Mouse (Mus musculus): ENCODE data around the gene Cox6b1. TPM values are rescaled to one million over a fixed set of nuclear protein-coding genes. Genes with fewer than 3 reads are reported as not detected.

Gene Cox6b1
- polyA plus RNA-seq, 1 experiment from 2014 or later: 899 TPM

DNA sequence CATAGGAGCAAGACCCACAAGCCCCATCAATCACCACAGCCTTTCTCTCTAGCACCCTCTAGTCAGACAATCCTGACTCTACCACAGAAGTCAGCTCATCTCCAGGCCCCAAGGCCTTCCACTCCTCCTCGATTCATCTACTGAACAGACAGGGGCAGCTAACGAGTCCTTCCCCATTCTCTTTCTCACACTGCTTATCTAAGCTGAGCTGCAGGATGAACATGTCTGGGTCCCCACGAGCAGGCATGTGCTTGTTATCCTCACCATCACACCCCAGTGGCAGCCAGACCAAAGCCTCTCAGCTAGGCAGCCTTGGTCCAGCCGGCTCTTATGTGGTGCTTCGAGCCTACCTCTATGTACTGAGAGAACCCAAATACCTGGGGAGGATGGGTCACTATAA lies 53.6 kb downstream of the Cox6b1 start:
- Histone ChIP-seq H3K9me3 (no peaks in the 10 kb centered on the region), H3K27me3 (no peaks in the 10 kb centered on the region), H3K27ac (replicated peaks) (no peak overlapping the region), H3K4me1 (no peaks in the 10 kb centered on the region), H3K4me3 (no peak overlapping the region), H3K4me2 (replicated peaks) (no peak overlapping the region), H3K9ac (replicated peaks) (no peak overlapping the region), H3K36me3 (peaks cover 94% of the 10 kb centered on the region)
- WGBS: 86% methylated on average over 5 of the region's 5 CpGs
- no peak for ATAC-seq (replicated peaks)

DNA sequence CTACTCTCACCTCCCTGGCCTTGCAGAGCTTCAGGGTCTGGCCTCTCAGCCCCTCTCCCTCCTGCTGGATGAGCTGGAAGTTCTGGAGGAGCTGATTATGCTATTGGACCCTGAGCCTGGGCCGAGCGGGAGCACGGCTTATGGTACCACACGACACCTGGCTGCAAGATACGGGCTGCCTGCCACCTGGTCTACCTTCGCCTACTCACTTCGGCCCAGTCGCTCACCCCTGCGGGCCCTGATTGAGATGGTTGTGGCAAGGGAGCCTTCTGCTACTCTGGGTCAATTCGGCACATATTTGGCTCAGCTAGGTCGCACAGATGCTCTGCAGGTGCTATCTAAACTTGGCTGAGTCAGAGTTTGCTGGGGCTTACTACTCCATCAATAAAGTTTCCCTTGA lies 58.4 kb downstream of the Cox6b1 start:
- Histone ChIP-seq H3K4me2 (replicated peaks) (no peak overlapping the region), H3K9ac (replicated peaks) (no peak overlapping the region), H3K4me1 (peaks cover 10% of the 10 kb centered on the region), H3K27ac (replicated peaks) (no peak overlapping the region), H3K9me3 (no peaks in the 10 kb centered on the region), H3K4me3 (no peak overlapping the region), H3K27me3 (no peaks in the 10 kb centered on the region), H3K36me3 (peaks cover 68% of the 10 kb centered on the region)
- ATAC-seq (replicated peaks): no peak
- 93% methylated on average over 11 of the region's 11 CpGs for WGBS

Small RNA genes within 50 kb of the gene (microRNA-seq; reads per million reads assigned to microRNA genes)
- not detected for gene Mir3569

Other genes with a start within 250 kb of the Cox6b1 start
- 22.5 and 24.3 TPM in 2 replicates for gene Tyrobp, start 212.4 kb downstream of the Cox6b1 start, polyA plus RNA-seq (2015; fragmentation: Nextera tagmentation; extraction: Ambion mirVana)
- gene Hcst, start 206.3 kb downstream of the Cox6b1 start, polyA plus RNA-seq (2015; fragmentation: Nextera tagmentation; extraction: Ambion mirVana): not detected in 2 replicates
- gene Nfkbid, start 204.4 kb downstream of the Cox6b1 start, polyA plus RNA-seq (2015; fragmentation: Nextera tagmentation; extraction: Ambion mirVana): 1.9 TPM in 2 replicates
- gene Aplp1, start 180.6 kb downstream of the Cox6b1 start, polyA plus RNA-seq (2015; fragmentation: Nextera tagmentation; extraction: Ambion mirVana): 544 and 608 TPM in 2 replicates
- gene Kirrel2, start 168.5 kb downstream of the Cox6b1 start, polyA plus RNA-seq (2015; fragmentation: Nextera tagmentation; extraction: Ambion mirVana): 0.20 and 0.47 TPM in 2 replicates
- 0.23 TPM in 1 of 2 replicates, not detected in the other for gene Nphs1, start 167.8 kb downstream of the Cox6b1 start, polyA plus RNA-seq (2015; fragmentation: Nextera tagmentation; extraction: Ambion mirVana)
- not detected in 2 replicates for gene Prodh2, start 132.5 kb downstream of the Cox6b1 start, polyA plus RNA-seq (2015; fragmentation: Nextera tagmentation; extraction: Ambion mirVana)
- 115 and 121 TPM in 2 replicates for gene Arhgap33, start 91.1 kb downstream of the Cox6b1 start, polyA plus RNA-seq (2015; fragmentation: Nextera tagmentation; extraction: Ambion mirVana)
- 9.3 and 10.4 TPM in 2 replicates for gene Hspb6, start 74.0 kb downstream of the Cox6b1 start, polyA plus RNA-seq (2015; fragmentation: Nextera tagmentation; extraction: Ambion mirVana)
- gene Proser3, start 73.9 kb downstream of the Cox6b1 start, polyA plus RNA-seq (2015; fragmentation: Nextera tagmentation; extraction: Ambion mirVana): 12.3 and 13.9 TPM in 2 replicates
- 58.9 and 63.3 TPM in 2 replicates for gene Lin37, start 66.3 kb downstream of the Cox6b1 start, polyA plus RNA-seq (2015; fragmentation: Nextera tagmentation; extraction: Ambion mirVana)
- 118 and 122 TPM in 2 replicates for gene U2af1l4, start 62.9 kb downstream of the Cox6b1 start, polyA plus RNA-seq (2015; fragmentation: Nextera tagmentation; extraction: Ambion mirVana)
- gene Gm49396, start 62.8 kb downstream of the Cox6b1 start, polyA plus RNA-seq (2015; fragmentation: Nextera tagmentation; extraction: Ambion mirVana): 21.7 and 22.7 TPM in 2 replicates
- gene Psenen, start 62.5 kb downstream of the Cox6b1 start, polyA plus RNA-seq (2015; fragmentation: Nextera tagmentation; extraction: Ambion mirVana): 131 and 138 TPM in 2 replicates
- 6.3 and 6.6 TPM in 2 replicates for gene Igflr1, start 60.7 kb downstream of the Cox6b1 start, polyA plus RNA-seq (2015; fragmentation: Nextera tagmentation; extraction: Ambion mirVana)
- gene Kmt2b, start 37.4 kb downstream of the Cox6b1 start, polyA plus RNA-seq (2015; fragmentation: Nextera tagmentation; extraction: Ambion mirVana): 10.4 and 12.0 TPM in 2 replicates
- 0.33 and 0.50 TPM in 2 replicates for gene Zbtb32, start 27.2 kb downstream of the Cox6b1 start, polyA plus RNA-seq (2015; fragmentation: Nextera tagmentation; extraction: Ambion mirVana)
- gene Upk1a, start 13.3 kb downstream of the Cox6b1 start, polyA plus RNA-seq (2015; fragmentation: Nextera tagmentation; extraction: Ambion mirVana): 0.11 and 0.47 TPM in 2 replicates
- not detected in 2 replicates for gene Etv2, start 9.7 kb upstream of the Cox6b1 start, polyA plus RNA-seq (2015; fragmentation: Nextera tagmentation; extraction: Ambion mirVana)
- gene Rbm42, start 24.2 kb upstream of the Cox6b1 start, polyA plus RNA-seq (2015; fragmentation: Nextera tagmentation; extraction: Ambion mirVana): 167 and 169 TPM in 2 replicates
- gene Haus5, start 38.8 kb upstream of the Cox6b1 start, polyA plus RNA-seq (2015; fragmentation: Nextera tagmentation; extraction: Ambion mirVana): 36.2 and 38.3 TPM in 2 replicates
- gene Pmis2, start 45.5 kb upstream of the Cox6b1 start, polyA plus RNA-seq (2015; fragmentation: Nextera tagmentation; extraction: Ambion mirVana): not detected in 2 replicates
- not detected in 2 replicates for gene 2200002J24Rik, start 72.8 kb upstream of the Cox6b1 start, polyA plus RNA-seq (2015; fragmentation: Nextera tagmentation; extraction: Ambion mirVana)
- gene Atp4a, start 86.1 kb upstream of the Cox6b1 start, polyA plus RNA-seq (2015; fragmentation: Nextera tagmentation; extraction: Ambion mirVana): 1.1 and 1.9 TPM in 2 replicates
- gene Tmem147, start 103.4 kb upstream of the Cox6b1 start, polyA plus RNA-seq (2015; fragmentation: Nextera tagmentation; extraction: Ambion mirVana): 197 and 199 TPM in 2 replicates
- gene Gapdhs, start 117.5 kb upstream of the Cox6b1 start, polyA plus RNA-seq (2015; fragmentation: Nextera tagmentation; extraction: Ambion mirVana): 1.1 TPM in 2 replicates
- gene Sbsn, start 125.3 kb upstream of the Cox6b1 start, polyA plus RNA-seq (2015; fragmentation: Nextera tagmentation; extraction: Ambion mirVana): 1.6 and 2.0 TPM in 2 replicates
- gene Dmkn, start 137.6 kb upstream of the Cox6b1 start, polyA plus RNA-seq (2015; fragmentation: Nextera tagmentation; extraction: Ambion mirVana): 0.26 and 0.74 TPM in 2 replicates
- 1.3 TPM in 1 of 2 replicates, not detected in the other for gene Krtdap, start 161.7 kb upstream of the Cox6b1 start, polyA plus RNA-seq (2015; fragmentation: Nextera tagmentation; extraction: Ambion mirVana)
- gene Ffar2, start 197.6 kb upstream of the Cox6b1 start, polyA plus RNA-seq (2015; fragmentation: Nextera tagmentation; extraction: Ambion mirVana): 0.17 and 0.24 TPM in 2 replicates
- gene Ffar3, start 230.0 kb upstream of the Cox6b1 start, polyA plus RNA-seq (2015; fragmentation: Nextera tagmentation; extraction: Ambion mirVana): not detected in 2 replicates
- gene Ffar1, start 235.4 kb upstream of the Cox6b1 start, polyA plus RNA-seq (2015; fragmentation: Nextera tagmentation; extraction: Ambion mirVana): not detected in 2 replicates

Data from forebrain, embryonic 15.5 days (tissue).